Mouse (Mus musculus) monocyte, adult 2 months (primary cell): ENCODE results near the gene Gm5592.
"Not testable (repeated sequence)": the region's sequence is repeated elsewhere in the genome, so short reads cannot be mapped to it uniquely, and the experiment has no call there.

Experiments
- DNase-seq, 2 experiments: peaks; one replicate each; pipeline ENCODE4 v3.0.0; 2022; ENCODE audit warnings: low spot score in 2 of 2, low read depth in 1 of 2

Gm5592 gene

DNA sequence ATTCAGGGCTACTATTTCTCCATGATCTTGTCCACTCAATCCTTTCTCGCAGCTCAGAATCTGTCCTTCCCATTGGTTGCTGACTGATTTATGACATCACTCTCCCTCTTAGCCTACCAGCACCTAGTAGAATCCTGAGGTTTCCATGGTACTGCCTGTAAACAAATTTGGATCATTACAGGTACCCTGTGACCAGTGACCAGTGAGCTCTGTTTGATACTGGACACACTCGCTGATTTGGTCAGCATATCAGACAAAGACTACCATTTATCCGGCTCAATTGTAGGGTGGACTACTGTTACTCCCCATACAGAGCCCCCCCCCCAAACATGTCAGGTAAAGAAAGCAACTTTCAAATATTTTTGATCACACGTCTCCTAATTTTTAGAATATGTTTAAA is at the start of gene Gm5592:
Gene Gm5592, plus strand, starts transcription at position 301 of the 400 bp plus-strand sequence.
- DNase-seq = not testable (repeated sequence)

DNA sequence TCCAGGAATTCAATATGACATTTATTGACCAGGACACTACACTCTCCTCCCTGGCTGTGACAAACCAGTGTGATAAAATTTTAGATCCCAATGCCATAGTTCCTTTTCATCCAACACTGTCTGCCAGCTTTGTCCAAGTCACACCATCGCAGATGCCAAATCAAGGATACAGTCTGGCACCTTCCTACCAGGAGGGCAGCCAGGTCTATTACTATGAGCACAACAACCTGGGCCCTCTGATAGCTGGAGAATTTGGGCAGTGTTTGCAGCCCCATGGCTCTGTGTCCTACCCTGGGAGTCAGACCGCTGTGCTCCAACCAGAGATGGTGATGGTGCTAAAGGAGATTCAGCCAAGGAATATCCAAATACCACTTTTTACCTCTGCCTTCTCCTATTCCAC is 2.2 kb downstream of the Gm5592 start:
- DNase-seq = not testable (repeated sequence)

DNA sequence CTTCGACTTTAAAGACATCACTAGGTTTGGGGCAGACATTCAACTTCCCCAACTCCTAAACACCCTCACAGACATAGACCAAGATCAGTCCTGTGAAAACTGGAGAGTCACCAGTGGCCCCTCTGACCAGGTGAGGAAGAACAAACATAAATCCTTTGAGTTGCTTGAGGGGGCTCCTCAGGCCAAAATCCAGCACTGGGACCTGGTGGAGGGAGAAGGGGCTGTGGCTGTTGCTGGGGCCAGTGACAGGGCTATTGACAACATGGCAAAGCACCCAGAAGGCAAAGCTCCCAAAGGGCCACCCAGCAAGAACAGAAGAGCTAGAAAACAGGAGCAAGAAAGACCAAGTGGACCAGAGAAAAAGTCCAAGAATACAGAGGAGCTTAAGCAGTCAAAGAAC is 4.2 kb downstream of the Gm5592 start:
- DNase-seq = not testable (repeated sequence)

DNA sequence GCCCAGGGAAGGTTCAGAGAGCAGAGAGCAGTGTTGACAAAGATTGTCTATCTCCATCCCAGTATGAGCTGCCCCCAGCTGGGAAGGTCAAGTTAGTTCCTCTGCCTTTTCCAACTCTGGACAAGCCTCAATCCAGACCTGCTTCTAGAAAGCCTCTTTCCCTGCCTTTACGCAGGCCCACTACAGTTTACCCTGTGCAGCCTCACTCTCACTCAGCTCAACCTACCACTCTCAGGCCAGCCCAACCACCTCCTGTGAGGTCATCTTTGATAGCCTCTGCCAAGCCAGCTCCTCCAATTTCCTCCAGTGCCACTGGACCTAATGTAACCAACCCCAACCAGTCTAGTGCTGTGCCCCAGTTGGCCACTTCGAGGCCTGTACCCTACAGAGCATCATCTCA is 4.9 kb downstream of the Gm5592 start:
- DNase-seq = not testable (repeated sequence)

DNA sequence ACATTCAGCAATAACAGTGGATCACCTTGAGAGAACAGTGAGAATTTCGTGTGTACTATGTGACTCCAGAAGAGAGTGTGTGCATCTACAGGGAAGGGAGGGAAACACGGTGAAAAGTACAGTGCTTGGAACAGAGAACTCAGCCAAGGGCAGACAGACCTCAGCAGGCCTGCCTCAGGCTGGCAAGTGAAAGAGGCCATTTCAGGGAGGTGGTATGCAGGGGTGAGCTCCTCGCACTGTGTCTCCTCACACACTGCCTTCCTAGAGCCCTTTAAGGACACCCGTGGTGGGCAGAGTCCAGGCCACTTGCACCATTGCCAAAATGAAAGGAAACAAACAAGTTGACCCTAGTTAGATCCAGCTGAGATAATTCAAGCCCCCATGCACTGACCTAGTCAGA is 40.0 kb downstream of the Gm5592 start:
- no peak for DNase-seq
